Mouse (Mus musculus) stomach, postnatal 0 days (tissue): ENCODE measurements at regions not wholly inside any gene's neighbourhood (a gene's known extent, or its start where the extent isn't known, plus 50 kb on each side); places are given as distances from the start of the nearest gene placed in this dataset.
A peak's percentile ranks its signal among the peaks of the same experiment; 100 is the strongest.
"Not testable (repeated sequence)": the region's sequence is repeated elsewhere in the genome, so short reads cannot be mapped to it uniquely, and the experiment has no call there.

Experiments used
- ATAC-seq: fragments of 200-750 bp; cut with Nextera tagmentation; 2 replicates; pipeline ENCODE4 v1.8.0; 2017; ENCODE audit not compliant: low FRiP score, low TSS enrichment
- DNase-seq: peaks from one replicate; pipeline ENCODE4 v3.0.0-alpha.2; 2016; ENCODE audit warnings: low spot score
- H3K27ac ChIP-seq: fragments of 300-500 bp; sonication (generic); replicated peaks from 2 replicates; pipeline ENCODE4 v1.5.1; 2014; ENCODE audit warnings: mild to moderate bottlenecking, control low read depth
- H3K27me3 ChIP-seq: fragments of 300-500 bp; sonication (generic); 2 replicates; pipeline ENCODE4 v1.6.1; 2014; ENCODE audit warnings: low read length; ENCODE audit not compliant: control insufficient read depth, insufficient read depth
- H3K36me3 ChIP-seq: fragments of 300-500 bp; sonication (generic); 2 replicates; pipeline ENCODE4 v1.6.1; 2014; ENCODE audit warnings: low read length, mixed read lengths; ENCODE audit not compliant: control insufficient read depth, insufficient read depth
- H3K4me1 ChIP-seq: fragments of 300-500 bp; sonication (generic); replicated peaks from 2 replicates; pipeline ENCODE4 v1.6.1; 2014; ENCODE audit warnings: antibody characterized with exemption; ENCODE audit not compliant: control insufficient read depth, insufficient read depth
- H3K4me2 ChIP-seq: fragments of 300-500 bp; sonication (generic); replicated peaks from 2 replicates; pipeline ENCODE4 v1.6.1; 2014; ENCODE audit warnings: low read depth, mild to moderate bottlenecking, control low read depth, moderate library complexity
- H3K4me3 ChIP-seq: fragments of 300-500 bp; sonication (generic); 2 replicates; pipeline ENCODE4 v1.5.1; 2014; ENCODE audit warnings: low read depth, low read length, control low read depth
- H3K9ac ChIP-seq: fragments of 300-500 bp; sonication (generic); 2 replicates; pipeline ENCODE4 v1.6.1; 2014; ENCODE audit warnings: mild to moderate bottlenecking, low read length, control low read depth, mixed read lengths
- H3K9me3 ChIP-seq: fragments of 300-500 bp; sonication (generic); 2 replicates; pipeline ENCODE4 v1.6.1; 2016; ENCODE audit warnings: low read length; ENCODE audit not compliant: control insufficient read depth
- CTCF ChIP-seq: IDR thresholded peaks from 2 replicates; pipeline ENCODE4 v1.5.1; 2016; ENCODE audit warnings: antibody characterized with exemption, low read depth, mild to moderate bottlenecking, moderate library complexity
- EP300 ChIP-seq: optimal IDR thresholded peaks from 2 replicates; pipeline ENCODE3; 2016; ENCODE audit warnings: antibody characterized with exemption
- WGBS: fragments of 180-500 bp; shearing (Covaris S2); extraction: QIAGEN DNeasy Blood & Tissue Kit; methylation state at CpG from one replicate; pipeline ENCODE4 v1.1.7; 2014; 5-methylcytosine and 5-hydroxymethylcytosine counted together

GRCm38 (mm10) chr17:42956588-42956987 is 59.8 kb upstream of the Tnfrsf21 start:
- no peaks in the 10 kb centered on the region for H3K4me1 ChIP-seq
- no peak for ATAC-seq
- H3K36me3 ChIP-seq = no peaks in the 10 kb centered on the region
- TF ChIP-seq EP300 = no peak
- no peak for TF ChIP-seq CTCF
- no peaks in the 10 kb centered on the region for H3K9me3 ChIP-seq
- no peak overlapping the region for H3K4me2 ChIP-seq
- H3K9ac ChIP-seq = no peak overlapping the region
- H3K27me3 ChIP-seq = no peaks in the 10 kb centered on the region
- WGBS = 51% methylated on average over 5 of the region's 5 CpGs
- no peak overlapping the region for H3K4me3 ChIP-seq
- no peak for DNase-seq
- no peak overlapping the region for H3K27ac ChIP-seq

GRCm38 (mm10) chr17:42954722-42955121 is 61.6 kb upstream of the Tnfrsf21 start:
- DNase-seq = no peak
- 45% methylated on average over 2 of the region's 2 CpGs for WGBS
- H3K4me1 ChIP-seq = no peaks in the 10 kb centered on the region
- H3K4me3 ChIP-seq = no peak overlapping the region
- no peak overlapping the region for H3K4me2 ChIP-seq
- H3K27ac ChIP-seq = no peak overlapping the region
- no peaks in the 10 kb centered on the region for H3K27me3 ChIP-seq
- H3K9ac ChIP-seq = no peak overlapping the region
- no peaks in the 10 kb centered on the region for H3K9me3 ChIP-seq
- no peak for ATAC-seq
- TF ChIP-seq CTCF (no peak), EP300 (no peak)
- H3K36me3 ChIP-seq = no peaks in the 10 kb centered on the region

- ATAC-seq (peak; percentile 87), DNase-seq (peak; percentile 54)
- no peak overlapping the region for H3K27ac ChIP-seq
- no peaks in the 10 kb centered on the region for H3K27me3 ChIP-seq
- H3K9ac ChIP-seq = no peak overlapping the region
- H3K4me2 ChIP-seq = no peak overlapping the region
- WGBS = 69% methylated on average over 2 of the region's 2 CpGs
- peak; percentile 47 for TF ChIP-seq CTCF
- no peak for TF ChIP-seq EP300
- no peak overlapping the region for H3K4me3 ChIP-seq
- H3K36me3 ChIP-seq = no peaks in the 10 kb centered on the region
- no peaks in the 10 kb centered on the region for H3K4me1 ChIP-seq
- no peaks in the 10 kb centered on the region for H3K9me3 ChIP-seq
Measured at GRCm38 (mm10) chr17:42944453-42944852, 68.0 kb upstream of the Cd2ap start.

GRCm38 (mm10) chr17:42943272-42943696 is 66.8 kb upstream of the Cd2ap start:
- peak; percentile 68 for ATAC-seq
- Histone ChIP-seq H3K9ac (no peak overlapping the region), H3K9me3 (no peaks in the 10 kb centered on the region), H3K4me3 (no peak overlapping the region), H3K36me3 (no peaks in the 10 kb centered on the region), H3K27me3 (no peaks in the 10 kb centered on the region), H3K27ac (0 out of 2 replicates have a peak overlapping the region, but pooled peaks have one; percentile 24), H3K4me2 (no peak overlapping the region; the same call in 1 of the 2 replicates), H3K4me1 (no peaks in the 10 kb centered on the region)
- TF ChIP-seq EP300 (no peak), CTCF (peak; percentile 97)
- peak; percentile 57 for DNase-seq
- WGBS = 5% methylated on average over 9 of the region's 9 CpGs

- Histone ChIP-seq H3K4me2 (no peak overlapping the region), H3K27me3 (no peaks in the 10 kb centered on the region), H3K4me3 (no peak overlapping the region), H3K27ac (no peak overlapping the region), H3K4me1 (no peaks in the 10 kb centered on the region), H3K9ac (no peak overlapping the region), H3K9me3 (no peaks in the 10 kb centered on the region), H3K36me3 (no peaks in the 10 kb centered on the region)
- ATAC-seq (peak; percentile 36), DNase-seq (no peak)
- TF ChIP-seq EP300 (no peak), CTCF (no peak)
- 33% methylated on average over 7 of the region's 7 CpGs for WGBS
Measured at GRCm38 (mm10) chr17:42939476-42939875, 63.0 kb upstream of the Cd2ap start.

- ATAC-seq (peak; percentile 62), DNase-seq (peak; percentile 34)
- 0% methylated on average over 1 of the region's 1 CpGs for WGBS
Measured at GRCm38 (mm10) chr17:42938579-42938978, 62.1 kb upstream of the Cd2ap start.

GRCm38 (mm10) chr17:42937480-42937879 is 61.0 kb upstream of the Cd2ap start:
- H3K9me3 ChIP-seq, H3K27me3 ChIP-seq, H3K36me3 ChIP-seq, H3K4me1 ChIP-seq, ATAC-seq, DNase-seq, H3K4me3 ChIP-seq, H3K9ac ChIP-seq, H3K27ac ChIP-seq, H3K4me2 ChIP-seq: not testable (repeated sequence)
- WGBS = 86% methylated on average over 3 of the region's 3 CpGs

More at GRCm38 (mm10) chr17:42938579-42938978, 62.1 kb upstream of the Cd2ap start:
- H3K27ac ChIP-seq = no peak overlapping the region; the same call in 1 of the 2 replicates
- TF ChIP-seq EP300 (no peak), CTCF (no peak)
- no peak overlapping the region for H3K9ac ChIP-seq
- H3K4me1 ChIP-seq = no peaks in the 10 kb centered on the region
- H3K9me3 ChIP-seq = no peaks in the 10 kb centered on the region
- no peak overlapping the region for H3K4me3 ChIP-seq
- no peaks in the 10 kb centered on the region for H3K27me3 ChIP-seq
- no peaks in the 10 kb centered on the region for H3K36me3 ChIP-seq
- no peak overlapping the region for H3K4me2 ChIP-seq
